In the genomic region with DNA sequence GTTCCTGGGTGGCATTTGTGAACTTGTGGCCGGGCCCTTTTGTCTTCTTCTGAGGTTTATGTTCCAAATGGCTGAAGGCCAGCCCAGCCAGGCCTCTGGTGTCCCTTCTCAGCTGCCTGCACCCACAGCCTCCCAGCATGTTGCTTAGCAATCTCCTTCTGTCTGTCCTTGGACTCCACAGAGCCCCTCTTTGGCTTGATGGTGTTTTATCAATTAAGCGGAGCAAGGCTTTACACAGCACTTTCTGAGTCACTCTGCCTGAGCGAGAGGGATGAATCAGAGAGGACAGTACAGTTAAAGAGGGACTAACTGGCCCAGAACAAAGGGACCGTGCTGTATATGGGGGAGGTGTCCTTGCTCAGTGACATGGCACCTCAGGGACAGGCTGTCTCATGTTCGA, we compare ENCODE assay signal across 12 mouse cellular contexts. TPM values are rescaled to one million over a fixed set of nuclear protein-coding genes. Genes with fewer than 3 reads are reported as not detected.
DNase-seq lines count a peak whose midpoint lies in the region; ATAC-seq and TF ChIP-seq lines count a peak whose summit lies in the region.
"Had no signal": no experiment of that assay in that cellular context is flagged by ENCODE, and none has a peak within 500 bp of the region (broad histone marks: within the 10 kb centered on the region; RNA-seq: fewer than 3 reads in every experiment).

No protein-coding gene starts in this region.

- peaks cover 6% of the 10 kb centered on the region; the same call in 1 of the 2 replicates for H3K4me1 ChIP-seq in lung, postnatal 0 days (ENCODE audit: insufficient read depth, low read depth, low read length)
- H3K4me1 ChIP-seq in midbrain, embryonic 13.5 days (replicated peaks): peaks cover 46% of the 10 kb centered on the region

- H3K27me3 ChIP-seq in lung, postnatal 0 days (replicated peaks; ENCODE audit: insufficient read depth, low read length): no peaks in the 10 kb centered on the region
- H3K27me3 ChIP-seq in midbrain, embryonic 13.5 days: no peaks in the 10 kb centered on the region
- H3K27me3 ChIP-seq: embryonic facial prominence, embryonic 15.5 days; limb, embryonic 13.5 days had no signal

- no peak for TF ChIP-seq EP300 in lung, postnatal 0 days (IDR thresholded peaks at IDR 0.05)

- H3K9ac ChIP-seq in lung, postnatal 0 days (replicated peaks; ENCODE audit: low read depth): no peak overlapping the region
- H3K9ac ChIP-seq in midbrain, embryonic 13.5 days (replicated peaks): no peak overlapping the region
- H3K9ac ChIP-seq: embryonic facial prominence, embryonic 15.5 days; limb, embryonic 13.5 days had no signal

- WGBS in lung, postnatal 0 days: 52% methylated on average over 5 of the region's 5 CpGs
- 57% methylated on average over 5 of the region's 5 CpGs for WGBS in midbrain, embryonic 13.5 days

- ATAC-seq in lung, postnatal 0 days: peak; percentile 63
- peak; percentile 48; the same call in 1 of the 2 replicates for ATAC-seq in midbrain, embryonic 13.5 days
- ATAC-seq: inflammation-experienced regulatory T-cells, adult 6 months had no signal

- H3K36me3 ChIP-seq in lung, postnatal 0 days (ENCODE audit: insufficient read depth, low read length): no peaks in the 10 kb centered on the region
- no peaks in the 10 kb centered on the region for H3K36me3 ChIP-seq in midbrain, embryonic 13.5 days
- H3K36me3 ChIP-seq: embryonic facial prominence, embryonic 15.5 days; limb, embryonic 13.5 days had no signal

- H3K9me3 ChIP-seq in lung, postnatal 0 days (ENCODE audit: low read length): no peaks in the 10 kb centered on the region
- no peaks in the 10 kb centered on the region for H3K9me3 ChIP-seq in midbrain, embryonic 13.5 days
- H3K9me3 ChIP-seq: embryonic facial prominence, embryonic 15.5 days; limb, embryonic 13.5 days had no signal

- H3K4me2 ChIP-seq in lung, postnatal 0 days (replicated peaks; ENCODE audit: low read depth, low read length): no peak overlapping the region
- H3K4me2 ChIP-seq in midbrain, embryonic 13.5 days (replicated peaks): no peak overlapping the region
- H3K4me2 ChIP-seq: embryonic facial prominence, embryonic 15.5 days; limb, embryonic 13.5 days had no signal

- H3K27ac ChIP-seq in lung, postnatal 0 days (ENCODE audit: low read length): no peak overlapping the region
- H3K27ac ChIP-seq in midbrain, embryonic 13.5 days: peak overlapping the region; percentile 49; the same call in 1 of the 2 replicates
- H3K27ac ChIP-seq: embryonic facial prominence, embryonic 15.5 days; limb, embryonic 13.5 days had no signal

- DNase-seq in cerebellum, adult 9-11 months: peak; percentile 11
- no peak for DNase-seq in cerebellum, adult 9-10 months
- DNase-seq in lung, postnatal 0 days (ENCODE audit: low spot score): peak; percentile 44
- DNase-seq in lung, postnatal 36 days: no peak
- peak; percentile 67 for DNase-seq in adrenal gland, postnatal 10 days
- no peak for DNase-seq in layer of hippocampus, adult 11-12 months (ENCODE audit: low spot score)
- no peak for DNase-seq in frontal cortex, postnatal 36 days (ENCODE audit: low spot score in 2 of 2)
- DNase-seq: gastrocnemius, postnatal 36 days had no signal

- H3K4me3 ChIP-seq in lung, postnatal 0 days (ENCODE audit: low read depth, low read length): no peak overlapping the region
- H3K4me3 ChIP-seq in midbrain, embryonic 13.5 days (replicated peaks): no peak overlapping the region
- H3K4me3 ChIP-seq: embryonic facial prominence, embryonic 15.5 days; limb, embryonic 13.5 days had no signal

- TF ChIP-seq CTCF in lung, postnatal 0 days (IDR thresholded peaks at IDR 0.05): no peak

RNA-seq across cellular contexts. Expression of gene Gm815, which starts 22.0 kb away (rescaled TPM):
- 0.16 TPM in 1 of 2 replicates, not detected in the other for polyA plus RNA-seq in lung, postnatal 0 days (2015; fragmentation: Nextera tagmentation; extraction: Ambion mirVana)
- not detected for total RNA-seq in adrenal gland, postnatal 10 days (2021)
- not detected in 2 replicates for polyA plus RNA-seq in midbrain, embryonic 13.5 days (2015; fragmentation: Nextera tagmentation; extraction: Ambion mirVana)
- total RNA-seq: gastrocnemius, postnatal 36 days had no signal
- polyA plus RNA-seq: embryonic facial prominence, embryonic 15.5 days; inflammation-experienced regulatory T-cells, adult 6 months; limb, embryonic 13.5 days had no signal

Comparison
In these comparisons a context has a peak if more than half of its experiments do, and no peak if none do; other contexts are left out.
1. DNase-seq: peak in cerebellum, adult 9-11 months (single experiment), lung, postnatal 0 days (single experiment) and adrenal gland, postnatal 10 days (single experiment); none in cerebellum, adult 9-10 months (single experiment), lung, postnatal 36 days (single experiment), layer of hippocampus, adult 11-12 months (single experiment) and frontal cortex, postnatal 36 days (0 of 2).